Mouse (Mus musculus) layer of hippocampus, adult 11-12 months (tissue): ENCODE measurements around the gene Mark2.
"Not testable (repeated sequence)": the region's sequence is repeated elsewhere in the genome, so short reads cannot be mapped to it uniquely, and the experiment has no call there.

ENCODE experiments used
- DNase-seq: peaks from one replicate; pipeline ENCODE4 v3.0.0; 2022; ENCODE audit warnings: low spot score

The Mark2 gene

GRCm38 (mm10) chr19:7341512-7342397, at the start of gene Mark2:
Mark2 (minus strand) TSS chr19:7341860.
- DNase-seq: peak; percentile 100

DNA sequence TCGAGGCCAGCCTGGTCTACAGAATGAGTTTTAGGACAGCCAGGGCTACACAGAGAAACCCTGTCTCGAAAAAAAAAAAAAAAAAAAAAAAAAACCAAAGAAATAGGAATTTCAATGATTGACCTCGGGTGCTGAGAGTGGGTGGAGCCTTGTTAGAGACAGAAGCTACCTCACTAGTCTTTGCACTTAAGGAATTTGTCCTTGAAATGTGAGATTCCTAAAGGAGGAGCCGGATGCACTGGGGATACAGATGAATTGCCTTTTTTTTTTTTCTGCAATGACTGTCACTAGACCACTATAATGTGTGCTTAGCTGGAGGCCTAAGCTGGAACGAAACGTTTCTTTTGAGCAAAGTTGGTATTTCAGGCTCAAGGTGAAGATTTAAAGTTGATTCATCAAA, 46.8 kb upstream of the Mark2 start:
- DNase-seq: no peak

DNA sequence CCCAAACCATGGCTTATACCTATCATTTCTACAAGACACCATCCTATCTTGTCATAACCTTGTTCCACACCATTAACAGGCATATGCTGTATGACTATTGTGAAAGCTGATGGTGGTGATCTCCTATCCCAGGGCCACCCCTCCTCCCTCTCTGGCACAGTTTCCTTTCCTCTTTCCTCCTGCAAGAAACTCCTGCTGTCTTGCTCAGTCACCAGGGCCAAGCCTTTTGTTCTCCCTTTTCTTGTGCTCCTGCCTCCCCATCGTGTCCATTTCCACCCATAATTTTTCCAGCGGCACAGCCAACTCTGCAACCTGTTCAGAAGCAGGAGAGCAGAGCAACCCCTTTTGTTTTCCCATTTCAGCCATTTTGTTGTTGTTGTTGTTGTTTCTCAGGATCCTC, 44.4 kb upstream of the Mark2 start:
- DNase-seq: no peak

DNA sequence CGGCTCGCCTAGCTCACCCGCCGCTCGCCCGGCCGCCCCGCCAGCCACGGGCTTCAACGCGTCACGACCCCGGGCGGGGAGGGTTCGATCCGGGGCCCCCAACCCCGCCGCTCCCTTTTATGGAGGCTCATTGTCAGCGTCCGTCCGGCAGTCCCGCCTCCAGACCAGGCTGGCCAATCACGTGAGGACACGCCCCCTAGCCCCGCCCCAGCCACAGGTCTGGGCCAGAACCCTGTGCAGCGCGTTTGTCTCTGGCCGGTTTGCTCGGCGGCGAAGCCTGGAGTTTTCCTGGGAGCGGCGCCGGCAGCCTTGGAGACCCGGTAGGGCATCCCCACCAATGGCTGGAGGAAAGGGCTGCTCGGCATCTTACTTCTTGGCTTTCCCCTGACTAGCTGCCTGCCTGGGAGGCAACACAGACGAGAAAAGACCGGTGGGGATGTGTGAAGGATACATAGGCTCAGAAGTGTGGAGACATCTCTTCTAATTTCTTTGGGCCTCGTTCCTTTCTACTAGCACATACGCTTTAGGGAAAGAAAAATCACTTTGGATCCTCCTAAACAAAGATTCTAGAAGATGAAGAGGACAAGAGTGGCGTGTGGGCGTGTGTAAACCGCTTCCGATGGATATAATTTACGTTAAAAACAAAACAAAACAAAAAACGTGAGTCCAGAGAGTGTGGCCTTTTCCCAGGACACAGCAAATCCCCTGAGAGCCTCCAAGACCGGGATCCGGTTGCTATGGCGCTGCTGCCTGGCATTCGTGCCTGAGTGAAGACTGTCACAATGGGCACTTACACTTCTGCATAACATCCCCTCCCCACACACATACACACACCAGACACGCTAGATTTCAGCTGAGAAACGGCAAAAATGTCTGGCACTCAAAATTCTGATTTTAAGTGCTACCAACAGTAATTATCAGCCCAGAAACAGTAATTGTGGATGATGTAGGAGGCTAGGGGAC, 41.5 kb upstream of the Mark2 start, which contains the start of gene Spindoc:
TSS of gene Spindoc (minus strand) at position 92 of the 963 bp plus-strand sequence.
- DNase-seq: peak; percentile 98

GRCm38 (mm10) chr19:7382248-7382902, 40.7 kb upstream of the Mark2 start:
- DNase-seq: peak; percentile 41

DNA sequence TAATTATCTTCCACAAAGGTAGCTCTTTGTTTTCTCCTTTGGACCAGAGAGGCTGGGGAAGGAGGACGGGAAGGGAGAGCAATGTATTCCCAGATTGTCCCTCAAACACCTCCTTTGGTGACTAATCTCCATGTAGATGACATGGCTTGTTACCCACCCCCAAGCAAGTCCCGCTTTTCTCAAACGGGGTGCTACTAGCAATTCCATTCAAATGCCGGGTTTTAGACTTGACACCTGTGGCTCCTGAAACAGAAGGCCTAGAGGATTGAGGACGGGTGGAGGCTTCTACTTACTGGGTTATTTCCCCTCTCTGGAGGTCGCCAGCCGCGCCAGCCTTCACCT, 40.2 kb upstream of the Mark2 start:
- no peak for DNase-seq

- DNase-seq: no peak
Observed at GRCm38 (mm10) chr19:7377639-7378038, 36.0 kb upstream of the Mark2 start.

- DNase-seq: no peak
Observed at GRCm38 (mm10) chr19:7374491-7374890, 32.8 kb upstream of the Mark2 start.

GRCm38 (mm10) chr19:7369469-7369868, 27.8 kb upstream of the Mark2 start:
- DNase-seq: not testable (repeated sequence)

DNA sequence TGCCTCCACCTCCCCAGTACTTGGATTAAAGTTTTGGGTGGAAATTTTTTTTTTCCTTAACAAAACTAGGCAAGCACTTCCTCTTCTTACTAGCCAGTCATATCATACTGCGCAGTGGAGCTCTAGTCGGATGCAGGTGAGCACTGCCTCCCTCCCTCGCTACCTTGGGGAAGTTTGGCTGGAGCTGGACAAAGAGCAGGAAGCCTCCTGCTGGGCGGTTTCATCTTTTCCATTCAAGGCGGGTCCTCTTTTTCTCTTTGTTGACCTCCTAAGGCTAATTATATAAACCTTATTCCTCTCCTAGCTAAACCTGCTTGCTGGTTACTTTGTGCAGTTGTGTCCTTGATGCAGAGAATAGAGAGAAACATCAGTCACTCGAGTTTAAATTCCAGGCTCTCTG, 12.0 kb upstream of the Mark2 start:
- no peak for DNase-seq

- no peak for DNase-seq
Observed at GRCm38 (mm10) chr19:7352809-7353495, 11.3 kb upstream of the Mark2 start.

- no peak for DNase-seq
Observed at GRCm38 (mm10) chr19:7349993-7350392, 8.3 kb upstream of the Mark2 start.

GRCm38 (mm10) chr19:7345235-7345755, 3.6 kb upstream of the Mark2 start:
- peak; percentile 59 for DNase-seq

- no peak for DNase-seq
Observed at GRCm38 (mm10) chr19:7342646-7343045, 986 bp upstream of the Mark2 start.

- DNase-seq: peak; percentile 25
Observed at GRCm38 (mm10) chr19:7340780-7341475, 732 bp downstream of the Mark2 start.

- DNase-seq: peak; percentile 35
Observed at GRCm38 (mm10) chr19:7340371-7340779, 1.3 kb downstream of the Mark2 start.

DNA sequence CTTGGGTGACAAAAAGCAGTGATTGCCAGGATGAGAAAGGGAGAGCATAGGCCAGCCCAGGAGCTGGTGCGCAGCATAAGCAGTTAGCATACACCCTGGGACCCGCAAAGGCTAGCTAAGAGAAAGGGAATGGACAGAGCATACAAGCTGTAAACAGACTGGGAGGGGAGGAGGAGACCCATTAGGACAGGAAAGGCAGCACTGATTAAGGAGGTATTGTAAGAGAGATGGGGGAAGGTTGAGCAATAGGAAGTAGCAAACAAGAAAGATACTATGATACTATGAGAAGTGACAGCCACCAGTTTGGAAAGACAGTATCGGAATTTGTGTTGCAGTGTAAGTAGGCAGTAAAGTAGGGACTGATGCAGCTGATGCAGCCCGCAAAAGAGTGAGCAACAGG, 1.8 kb downstream of the Mark2 start:
- DNase-seq: no peak

DNA sequence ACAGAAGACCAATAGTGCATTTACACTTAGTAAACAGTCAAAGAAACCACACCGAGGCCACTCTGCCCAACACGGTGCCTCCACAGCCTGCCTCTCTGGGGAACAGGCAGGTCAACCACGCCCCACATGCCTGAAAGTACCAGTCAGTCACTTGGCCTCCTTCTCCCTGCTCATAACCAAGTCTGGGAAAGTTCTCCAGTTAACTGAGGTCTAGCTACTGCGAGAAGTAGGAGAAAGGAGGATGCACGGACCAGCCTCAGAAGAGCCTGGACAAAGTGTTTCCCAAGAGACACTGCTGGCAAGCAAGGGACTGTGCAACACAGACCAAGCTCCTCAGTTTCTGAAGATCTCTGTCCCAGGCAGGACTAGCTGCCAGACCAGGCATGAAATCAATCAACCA, 2.6 kb downstream of the Mark2 start:
- DNase-seq: no peak

GRCm38 (mm10) chr19:7337781-7338342, 3.8 kb downstream of the Mark2 start:
- DNase-seq: no peak

DNA sequence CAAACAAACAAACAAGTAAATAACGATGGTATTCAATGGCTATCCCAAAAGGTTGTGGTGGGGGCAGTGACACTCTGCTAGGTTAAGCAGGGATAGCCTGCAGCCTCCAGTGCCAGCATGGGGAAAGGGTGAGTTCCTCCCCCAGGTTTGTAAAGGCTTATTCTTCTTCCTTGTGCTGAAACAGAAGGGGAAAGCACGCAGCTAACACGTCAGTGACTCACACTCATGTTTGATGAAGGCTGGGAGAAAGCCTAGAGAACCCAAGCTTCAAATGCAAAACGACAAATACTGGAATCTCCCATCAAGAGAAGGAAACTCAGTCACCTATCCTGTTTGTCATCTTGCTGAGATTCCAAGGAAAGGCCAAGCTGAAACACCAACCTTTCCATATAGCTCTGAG, 6.0 kb downstream of the Mark2 start:
- DNase-seq: no peak
